Mouse (Mus musculus): Measurements from ENCODE around the gene Ube2f.

The Ube2f gene

GRCm38 (mm10) chr1:91239112-91239511, 11.0 kb upstream of the Ube2f start:
- peak; percentile 30 for DNase-seq

- no peak for DNase-seq
Observed at GRCm38 (mm10) chr1:91239800-91240199, 10.3 kb upstream of the Ube2f start.

- DNase-seq = no peak
Observed at GRCm38 (mm10) chr1:91240685-91241084, 9.4 kb upstream of the Ube2f start.

GRCm38 (mm10) chr1:91241249-91241648, 8.9 kb upstream of the Ube2f start:
- DNase-seq = no peak

- no peak for DNase-seq
Observed at GRCm38 (mm10) chr1:91248242-91248641, 1.9 kb upstream of the Ube2f start.

GRCm38 (mm10) chr1:91248970-91249369, 1.1 kb upstream of the Ube2f start:
- DNase-seq = no peak

- DNase-seq = peak; percentile 15
Observed at GRCm38 (mm10) chr1:91250415-91251147, 477 bp downstream of the Ube2f start.

GRCm38 (mm10) chr1:91251148-91251650, 1.1 kb downstream of the Ube2f start:
- no peak for DNase-seq

GRCm38 (mm10) chr1:91251927-91252326, 1.8 kb downstream of the Ube2f start:
- DNase-seq = no peak

GRCm38 (mm10) chr1:91257918-91258317, 7.8 kb downstream of the Ube2f start:
- DNase-seq = no peak

- DNase-seq = no peak
Observed at GRCm38 (mm10) chr1:91259794-91260193, 9.7 kb downstream of the Ube2f start.

- no peak for DNase-seq
Observed at GRCm38 (mm10) chr1:91262508-91262907, 12.4 kb downstream of the Ube2f start.

- DNase-seq = no peak
Observed at GRCm38 (mm10) chr1:91272260-91272659, 22.2 kb downstream of the Ube2f start.

GRCm38 (mm10) chr1:91276581-91276980, 26.5 kb downstream of the Ube2f start:
- no peak for DNase-seq

GRCm38 (mm10) chr1:91277480-91277879, 27.4 kb downstream of the Ube2f start:
- no peak for DNase-seq

- DNase-seq = no peak
Observed at GRCm38 (mm10) chr1:91278410-91279119, 28.5 kb downstream of the Ube2f start.

GRCm38 (mm10) chr1:91279126-91279525, 29.0 kb downstream of the Ube2f start:
- DNase-seq = no peak

- no peak for DNase-seq
Observed at GRCm38 (mm10) chr1:91282582-91282981, 32.5 kb downstream of the Ube2f start.

GRCm38 (mm10) chr1:91289375-91289774, 39.3 kb downstream of the Ube2f start:
- DNase-seq = no peak

GRCm38 (mm10) chr1:91292101-91292825, 42.2 kb downstream of the Ube2f start:
- no peak for DNase-seq

GRCm38 (mm10) chr1:91295544-91295943, 45.4 kb downstream of the Ube2f start:
- DNase-seq = no peak

- DNase-seq = peak; percentile 96
Observed at GRCm38 (mm10) chr1:91297799-91298744, 48.0 kb downstream of the Ube2f start, which contains the start of gene Scly. Gene Scly, plus strand, starts transcription at chr1:91298338.

Data from right cerebral cortex, postnatal 25 days (tissue).